Mouse (Mus musculus): ENCODE results near the gene Htr5a.

- no peak for TF ChIP-seq CTCF (IDR thresholded peaks at IDR 0.05; ENCODE audit: low read depth)
- TF ChIP-seq EP300 (optimal IDR thresholded peaks at IDR 0.05), result no peak
These were observed 39.3 kb downstream of the Htr5a start for GRCm38 (mm10) chr5:27881261-27881660.

Measured in stomach, postnatal 0 days (tissue).